Mouse (Mus musculus): Measurements from ENCODE around the gene Chrm2. TPM values are rescaled to one million over a fixed set of nuclear protein-coding genes. Genes with fewer than 3 reads are reported as not detected.

Chrm2 gene
- total RNA-seq, 2 experiments from 2014 or later: 13.4 to 13.9 TPM

DNA sequence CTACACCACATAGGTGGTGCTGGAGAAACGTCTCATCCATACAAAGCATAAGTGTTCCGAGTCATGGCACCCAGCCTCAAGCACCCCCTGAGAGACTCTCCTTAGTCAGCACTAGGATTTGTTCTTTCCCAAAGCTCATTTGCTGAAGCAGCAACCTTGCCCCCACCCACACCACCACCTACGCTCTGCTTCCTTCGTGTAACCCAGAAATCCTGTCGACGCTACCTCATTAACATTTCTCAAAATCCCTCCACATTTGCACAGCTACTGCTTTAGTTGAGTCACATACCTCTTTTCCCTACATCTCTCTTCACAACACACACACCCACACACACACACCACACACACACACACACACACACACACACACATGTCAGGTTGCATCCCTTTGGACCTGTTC, 50.1 kb downstream of the Chrm2 start:
- intact Hi-C loops (cut with DNase I): loop anchor here (1.0 to 5.0 kb wide), 3 partner anchors 32 to 169 kb away; partner anchors contain the start of gene Chrm2
- DNase-seq (ENCODE audit: extremely low spot score in 1 of 2, low spot score in 2 of 2): peak; percentile 35 to 62
- H3K27ac ChIP-seq: peak overlapping the region; percentile 12; the same call in 1 of the 2 replicates
- H3K4me3 ChIP-seq: no peak overlapping the region
- TF ChIP-seq CTCF (IDR thresholded peaks at IDR 0.05): no peak

DNA sequence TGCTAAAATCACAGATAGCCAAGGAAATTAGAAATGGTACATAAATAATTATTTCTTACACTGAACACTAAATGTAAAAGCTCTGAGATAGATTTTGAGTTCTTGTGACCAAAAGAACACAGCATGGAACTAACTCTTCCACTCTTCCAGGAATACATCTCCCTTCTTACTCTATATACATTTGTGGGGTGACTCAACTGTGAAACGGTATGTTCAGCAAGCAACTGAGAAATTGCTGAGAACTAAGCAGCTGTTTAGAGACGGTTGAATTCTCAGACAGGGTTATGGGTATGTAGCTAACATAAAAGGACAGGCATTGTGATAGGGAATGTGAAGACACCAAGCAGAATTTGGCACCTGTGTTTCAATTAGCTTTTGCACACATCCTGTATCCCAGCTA, 51.3 kb downstream of the Chrm2 start:
- peak overlapping the region; percentile 81; the same call in 1 of the 2 replicates for H3K27ac ChIP-seq
- intact Hi-C loops (cut with DNase I): loop anchor here (5.0 kb wide), 2 partner anchors 52 to 168 kb away; partner anchors contain the start of gene Chrm2
- no peak for TF ChIP-seq CTCF (IDR thresholded peaks at IDR 0.05)
- no peak for DNase-seq (ENCODE audit: extremely low spot score in 1 of 2, low spot score in 2 of 2)
- H3K4me3 ChIP-seq: no peak overlapping the region

DNA sequence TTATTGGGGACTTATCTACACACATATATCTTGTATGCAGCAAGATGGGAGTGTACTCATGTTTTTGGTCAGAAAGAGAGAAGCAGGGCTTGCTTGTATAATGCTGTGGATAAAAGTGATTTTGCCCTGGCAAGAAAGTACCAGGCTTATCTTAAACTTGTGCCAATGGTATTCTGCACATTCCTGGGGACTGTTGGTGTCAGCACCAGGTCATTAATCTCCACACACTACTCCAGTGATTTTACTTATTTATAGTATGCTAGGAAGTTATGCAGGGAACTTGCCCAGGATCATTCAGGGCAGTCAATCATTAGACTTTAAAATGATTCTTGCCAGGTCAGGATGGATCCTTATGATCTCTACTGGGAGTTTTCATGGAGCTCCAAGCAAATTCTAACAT, 63.6 kb downstream of the Chrm2 start:
- no peak overlapping the region for H3K27ac ChIP-seq
- DNase-seq (ENCODE audit: extremely low spot score in 1 of 2, low spot score in 2 of 2): no peak
- H3K4me3 ChIP-seq: no peak overlapping the region
- intact Hi-C loops (cut with DNase I): no loop called here
- TF ChIP-seq CTCF (IDR thresholded peaks at IDR 0.05): no peak

DNA sequence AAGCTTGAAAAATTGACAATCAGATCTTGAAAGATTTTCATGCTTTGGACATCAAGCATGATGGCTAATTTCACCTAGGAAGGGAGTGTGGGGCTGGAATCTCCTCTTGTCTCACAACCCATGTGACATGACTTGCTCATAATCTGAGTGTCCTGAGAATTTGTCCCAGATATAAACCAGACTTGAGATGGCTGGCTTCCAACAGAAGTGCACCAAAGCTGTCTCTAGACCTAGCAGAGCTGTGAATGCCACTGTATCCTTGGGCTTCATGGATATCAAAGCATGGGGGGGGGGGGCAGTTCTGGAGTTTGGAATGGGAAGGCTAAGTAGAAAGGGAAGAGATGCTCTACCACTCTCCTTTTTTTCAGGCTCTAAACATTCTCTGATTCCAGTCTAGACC, 67.2 kb downstream of the Chrm2 start:
- no peak for DNase-seq (ENCODE audit: extremely low spot score in 1 of 2, low spot score in 2 of 2)
- TF ChIP-seq CTCF (IDR thresholded peaks at IDR 0.05): no peak
- intact Hi-C loops (cut with DNase I): no loop called here
- H3K4me3 ChIP-seq: no peak overlapping the region
- H3K27ac ChIP-seq: no peak overlapping the region

DNA sequence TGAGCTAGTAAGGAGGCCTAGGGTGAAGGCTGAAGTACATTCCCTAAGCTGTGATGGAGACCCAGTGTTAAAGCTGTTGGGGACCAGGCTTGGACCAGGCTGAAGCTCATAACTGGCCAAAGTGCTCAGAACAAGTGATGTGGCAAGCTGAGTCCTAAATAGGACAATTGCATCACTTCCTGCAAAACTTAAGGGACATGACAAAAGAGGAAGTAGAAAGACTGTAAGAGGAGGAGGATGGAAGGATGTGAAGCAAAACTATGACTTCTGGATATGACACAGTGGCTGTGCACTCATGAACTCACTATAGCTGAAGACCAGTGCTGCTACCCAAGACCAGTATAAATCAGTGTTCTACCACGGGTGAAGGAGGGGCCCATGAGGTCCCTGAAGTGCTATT, 69.1 kb downstream of the Chrm2 start:
- TF ChIP-seq CTCF (IDR thresholded peaks at IDR 0.05): no peak
- no peak for DNase-seq (ENCODE audit: extremely low spot score in 1 of 2, low spot score in 2 of 2)
- Histone ChIP-seq H3K4me3 (no peak overlapping the region), H3K27ac (no peak overlapping the region)
- intact Hi-C loops (cut with DNase I): no loop called here

- no peak overlapping the region for H3K4me3 ChIP-seq
- TF ChIP-seq CTCF (IDR thresholded peaks at IDR 0.05): no peak
- no peak overlapping the region for H3K27ac ChIP-seq
- no peak for DNase-seq (ENCODE audit: extremely low spot score in 1 of 2, low spot score in 2 of 2)
- intact Hi-C loops (cut with DNase I): no loop called here
Measured at GRCm38 (mm10) chr6:36464008-36464407, 76.1 kb downstream of the Chrm2 start.

GRCm38 (mm10) chr6:36484132-36484665, 96.3 kb downstream of the Chrm2 start:
- intact Hi-C loops (cut with DNase I): no loop called here
- TF ChIP-seq CTCF (IDR thresholded peaks at IDR 0.05): no peak
- H3K4me3 ChIP-seq: no peak overlapping the region
- H3K27ac ChIP-seq: no peak overlapping the region
- no peak for DNase-seq (ENCODE audit: extremely low spot score in 1 of 2, low spot score in 2 of 2)

GRCm38 (mm10) chr6:36507008-36507663, 119.3 kb downstream of the Chrm2 start:
- intact Hi-C loops (cut with DNase I): no loop called here
- no peak for TF ChIP-seq CTCF (IDR thresholded peaks at IDR 0.05)
- no peak overlapping the region for H3K27ac ChIP-seq
- DNase-seq (ENCODE audit: extremely low spot score in 1 of 2, low spot score in 2 of 2): no peak
- H3K4me3 ChIP-seq: no peak overlapping the region

DNA sequence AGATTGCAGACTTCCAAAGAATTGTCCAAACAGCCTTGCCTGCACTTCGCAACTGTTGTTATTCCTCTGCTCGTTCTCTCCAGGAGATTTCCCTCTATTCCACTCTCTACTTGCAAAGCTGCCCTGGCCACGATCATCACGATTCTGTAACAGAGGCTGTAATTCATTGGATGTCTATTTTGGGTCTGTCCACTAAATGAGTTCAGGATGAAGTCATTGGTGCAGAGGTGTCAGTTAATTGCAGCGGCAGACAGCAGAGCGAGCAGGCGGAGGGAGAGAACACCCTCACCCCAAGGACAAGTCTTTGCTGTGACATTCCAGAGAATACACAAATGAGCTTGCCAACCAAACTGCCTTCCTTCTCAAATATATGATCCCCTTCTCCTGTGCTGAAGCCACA, 120.1 kb downstream of the Chrm2 start:
- no peak for DNase-seq (ENCODE audit: extremely low spot score in 1 of 2, low spot score in 2 of 2)
- no peak overlapping the region for H3K4me3 ChIP-seq
- intact Hi-C loops (cut with DNase I): no loop called here
- no peak overlapping the region for H3K27ac ChIP-seq
- no peak for TF ChIP-seq CTCF (IDR thresholded peaks at IDR 0.05)

GRCm38 (mm10) chr6:36508469-36508868, 120.6 kb downstream of the Chrm2 start:
- intact Hi-C loops (cut with DNase I): no loop called here
- no peak for DNase-seq (ENCODE audit: extremely low spot score in 1 of 2, low spot score in 2 of 2)
- Histone ChIP-seq H3K27ac (no peak overlapping the region), H3K4me3 (no peak overlapping the region)
- TF ChIP-seq CTCF (IDR thresholded peaks at IDR 0.05): no peak

- no peak for DNase-seq (ENCODE audit: extremely low spot score in 1 of 2, low spot score in 2 of 2)
- no peak for TF ChIP-seq CTCF (IDR thresholded peaks at IDR 0.05)
- intact Hi-C loops (cut with DNase I): loop anchor here (5.0 kb wide), 1 partner anchor 91 kb away; no protein-coding TSS in a partner anchor
- H3K27ac ChIP-seq: no peak overlapping the region
- H3K4me3 ChIP-seq: no peak overlapping the region
Measured at GRCm38 (mm10) chr6:36516508-36516907, 128.6 kb downstream of the Chrm2 start.

GRCm38 (mm10) chr6:36517242-36517641, 129.4 kb downstream of the Chrm2 start:
- Histone ChIP-seq H3K27ac (no peak overlapping the region), H3K4me3 (no peak overlapping the region)
- no peak for TF ChIP-seq CTCF (IDR thresholded peaks at IDR 0.05)
- intact Hi-C loops (cut with DNase I): loop anchor here (5.0 kb wide), 1 partner anchor 90 kb away; no protein-coding TSS in a partner anchor
- no peak for DNase-seq (ENCODE audit: extremely low spot score in 1 of 2, low spot score in 2 of 2)

DNA sequence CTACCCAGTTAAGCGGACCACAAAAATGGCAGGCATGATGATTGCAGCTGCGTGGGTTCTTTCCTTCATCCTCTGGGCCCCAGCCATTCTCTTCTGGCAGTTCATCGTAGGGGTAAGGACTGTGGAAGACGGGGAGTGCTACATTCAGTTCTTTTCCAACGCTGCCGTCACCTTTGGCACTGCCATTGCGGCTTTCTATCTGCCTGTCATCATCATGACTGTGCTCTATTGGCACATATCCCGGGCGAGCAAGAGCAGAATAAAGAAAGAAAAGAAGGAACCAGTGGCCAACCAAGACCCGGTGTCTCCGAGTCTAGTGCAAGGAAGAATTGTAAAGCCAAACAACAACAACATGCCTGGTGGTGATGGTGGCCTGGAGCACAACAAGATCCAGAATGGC, 135.7 kb downstream of the Chrm2 start:
- Histone ChIP-seq H3K27ac (no peak overlapping the region), H3K4me3 (no peak overlapping the region)
- no peak for DNase-seq (ENCODE audit: extremely low spot score in 1 of 2, low spot score in 2 of 2)
- no peak for TF ChIP-seq CTCF (IDR thresholded peaks at IDR 0.05)
- intact Hi-C loops (cut with DNase I): no loop called here
